Mouse (Mus musculus): Measurements from ENCODE around the gene Rc3h2. TPM values are rescaled to one million over a fixed set of nuclear protein-coding genes. Genes with fewer than 3 reads are reported as not detected.
A peak's percentile ranks its signal among the peaks of the same experiment; 100 is the strongest.

Rc3h2 gene
- total and polyA plus RNA-seq, 3 experiments, result 5.7 to 7.9 (median 6.2) TPM

DNA sequence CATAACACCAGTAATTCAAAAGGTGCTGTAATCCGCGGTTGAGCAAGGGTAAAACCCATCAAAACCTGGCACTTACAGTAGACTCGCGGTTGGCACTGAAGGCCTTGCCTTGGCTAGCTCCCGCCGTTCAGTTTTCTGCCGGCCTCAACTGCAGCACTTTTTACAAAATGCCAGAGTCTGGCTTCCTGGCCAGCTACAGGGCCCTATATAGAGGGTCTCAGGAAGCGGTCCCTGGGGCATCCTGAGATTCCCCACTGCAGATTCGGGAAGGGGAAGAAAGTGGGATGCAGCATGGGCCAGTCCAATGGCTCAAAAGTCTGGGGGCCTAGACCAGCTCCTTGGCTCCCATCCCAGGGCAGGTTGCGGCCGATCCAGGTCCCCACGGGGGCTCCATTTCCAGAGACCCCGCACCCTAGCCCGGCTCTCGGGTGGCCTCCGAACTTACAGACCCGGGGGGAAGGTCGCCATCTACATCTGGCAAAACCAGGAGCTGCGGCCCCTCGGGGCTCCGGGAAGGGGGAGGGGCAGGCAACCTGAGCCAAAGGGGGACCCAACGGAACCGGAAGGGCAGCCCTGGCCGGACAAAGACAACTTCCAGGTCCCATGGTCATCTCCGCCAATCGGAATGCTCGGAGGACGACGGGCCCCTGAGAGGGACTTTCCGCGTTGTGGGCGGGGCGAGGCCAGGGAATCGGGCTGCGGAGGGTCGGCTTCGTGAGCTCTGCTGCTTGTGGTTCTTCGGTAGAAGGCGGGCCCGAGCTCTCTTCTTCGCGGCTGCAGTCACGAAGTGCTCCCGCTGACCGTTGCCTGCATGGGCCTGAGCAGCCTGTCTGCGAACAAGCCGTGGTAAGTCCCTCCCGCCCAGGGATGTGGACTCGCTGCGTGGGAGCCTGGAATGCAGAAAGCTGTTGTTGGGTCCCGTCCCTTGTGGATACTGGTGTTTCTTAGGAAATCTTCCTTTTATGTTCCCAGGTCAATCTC lies 20.2 kb upstream of the Rc3h2 start, which contains the start of the genes Zbtb26, Zbtb6 and Rabgap1:
TSS of gene Zbtb26 (minus strand) at position 525 of the 981 bp plus-strand sequence.
TSS of gene Zbtb6 (minus strand) at position 561 of the 981 bp plus-strand sequence.
TSS of gene Rabgap1 (plus strand) at position 669 of the 981 bp plus-strand sequence.
- dilution Hi-C loops (cut with MboI; ENCODE audit: extremely low pct_ligation_motif_present, extremely low pct_unique_long_range_greater_than_20kb, low sequenced_read_pairs), result no loop called here
- H3K36me3 ChIP-seq (replicated peaks in 1 of 2; ENCODE audit: control insufficient read depth in 1 of 2, insufficient read depth in 1 of 2, low read length in 1 of 2), result peaks cover 0 to 25% of the 10 kb centered on the region in 2 experiments
- H3K4me1 ChIP-seq (ENCODE audit: control insufficient read depth in 1 of 2, insufficient read depth in 2 of 2), result peaks cover 2 to 32% of the 10 kb centered on the region in 2 experiments
- in situ Hi-C loops (cut with MboI; ENCODE audit: low pct_ligation_motif_present, low pct_unique_long_range_greater_than_20kb, low sequenced_read_pairs), result no loop called here
- peak within 1 kb of the TSS; percentile 91 to 99 (median 99) for H3K4me3 ChIP-seq (replicated peaks in 1 of 3; ENCODE audit: low read depth in 2 of 3, low read length in 2 of 3, poor library complexity in 1 of 3)
- no peaks in the 10 kb centered on the region for H3K27me3 ChIP-seq (replicated peaks)
- H3K79me2 ChIP-seq (replicated peaks; ENCODE audit: control insufficient read depth, extremely low read depth, insufficient read depth, poor library complexity, severe bottlenecking), result peaks cover 59% of the 10 kb centered on the region
- peak within 1 kb of the TSS; percentile 91 for H3K9ac ChIP-seq (ENCODE audit: insufficient read depth, low read depth)
- peak within 1 kb of the TSS; percentile 67; the same call in 1 of the 2 replicates for H3K4me2 ChIP-seq (ENCODE audit: insufficient read depth, low read depth, poor library complexity, severe bottlenecking)
- no peaks in the 10 kb centered on the region for H3K9me3 ChIP-seq (replicated peaks; ENCODE audit: low read length)
- peak within 1 kb of the TSS; percentile 96 for H3K27ac ChIP-seq (ENCODE audit: insufficient read depth, low read depth)
- peak; percentile 97 for DNase-seq (ENCODE audit: extremely low read depth)
- TF ChIP-seq NELFE (IDR thresholded peaks at IDR 0.05; ENCODE audit: low read depth, low read length) (peak; percentile 75), JUN (IDR thresholded peaks at IDR 0.05; ENCODE audit: insufficient read depth, low read depth, low read length) (no peak), MAFK (IDR thresholded peaks at IDR 0.05; ENCODE audit: insufficient replicate concordance, low read length) (0 out of 2 replicates have a peak, but pooled peaks have one; percentile 3), CTCF (conservative IDR thresholded peaks at IDR 0.05 in 1 of 2, IDR thresholded peaks at IDR 0.05 in 1 of 2; ENCODE audit: low read depth in 2 of 2, low read length in 2 of 2) (no peak), RCOR1 (conservative IDR thresholded peaks at IDR 0.05; ENCODE audit: low read depth, low read length) (peak; percentile 45; the same call in 1 of the 2 replicates), KAT2A (IDR thresholded peaks at IDR 0.05; ENCODE audit: insufficient replicate concordance, low read length) (peak; percentile 94; the same call in 1 of the 2 replicates), MAZ (IDR thresholded peaks at IDR 0.05; ENCODE audit: low read depth, low read length) (peak; percentile 81; the same call in 1 of the 2 replicates), MEF2A (IDR thresholded peaks at IDR 0.05; ENCODE audit: borderline replicate concordance, low read depth, low read length) (peak; percentile 65), BHLHE40 (IDR thresholded peaks at IDR 0.05; ENCODE audit: low read depth, low read length) (peak; percentile 14; the same call in 1 of the 2 replicates), E2F4 (IDR thresholded peaks at IDR 0.05; ENCODE audit: insufficient replicate concordance, low read depth, low read length) (no peak), SIN3A (IDR thresholded peaks at IDR 0.05; ENCODE audit: low read length) (peak; percentile 96), PAX5 (IDR thresholded peaks at IDR 0.05; ENCODE audit: low read length) (no peak), MXI1 (IDR thresholded peaks at IDR 0.05; ENCODE audit: low read depth, low read length) (peak; percentile 55), SMC3 (IDR thresholded peaks at IDR 0.05; ENCODE audit: low read depth, low read length) (no peak), MAX (IDR thresholded peaks at IDR 0.05; ENCODE audit: low read length) (peak; percentile 35), GABPA (IDR thresholded peaks at IDR 0.05; ENCODE audit: insufficient replicate concordance, low read depth, low read length) (peak; percentile 24; the same call in 1 of the 2 replicates), POLR2AphosphoS2 (IDR thresholded peaks at IDR 0.05; ENCODE audit: low read depth, low read length) (no peak; the same call in 1 of the 2 replicates), EP300 (IDR thresholded peaks at IDR 0.05; ENCODE audit: low read length) (no peak), TBP (conservative IDR thresholded peaks at IDR 0.05; ENCODE audit: low read depth, low read length) (0 out of 2 replicates have a peak, but pooled peaks have one; percentile 60), CHD1 (IDR thresholded peaks at IDR 0.05; ENCODE audit: low read depth, low read length) (no peak; the same call in 1 of the 2 replicates), ETS1 (conservative IDR thresholded peaks at IDR 0.05; ENCODE audit: low read depth, low read length) (peak; percentile 50), CHD2 (IDR thresholded peaks at IDR 0.05; ENCODE audit: low read length) (peak; percentile 97), JUND (conservative IDR thresholded peaks at IDR 0.05; ENCODE audit: low read depth, low read length) (no peak), ELF1 (IDR thresholded peaks at IDR 0.05; ENCODE audit: low read depth, low read length) (peak; percentile 92), HCFC1 (IDR thresholded peaks at IDR 0.05; ENCODE audit: low read depth, low read length) (peak; percentile 93), ZMIZ1 (IDR thresholded peaks at IDR 0.05; ENCODE audit: low read depth, low read length) (peak; percentile 67; the same call in 1 of the 2 replicates), ZKSCAN1 (IDR thresholded peaks at IDR 0.05; ENCODE audit: borderline replicate concordance, low read depth, low read length) (no peak), RAD21 (IDR thresholded peaks at IDR 0.05; ENCODE audit: low read depth, low read length) (no peak), USF2 (conservative IDR thresholded peaks at IDR 0.05; ENCODE audit: low read depth, low read length) (no peak), POLR2A (IDR thresholded peaks at IDR 0.05; ENCODE audit: low read depth, low read length) (peak; percentile 83), ZNF384 (IDR thresholded peaks at IDR 0.05; ENCODE audit: low read depth, low read length) (no peak), MYC (IDR thresholded peaks at IDR 0.05; ENCODE audit: low read depth, low read length) (no peak), NRF1 (IDR thresholded peaks at IDR 0.05; ENCODE audit: low read depth, low read length) (0 out of 2 replicates have a peak, but pooled peaks have one; percentile 25), ZC3H11A (IDR thresholded peaks at IDR 0.05; ENCODE audit: low read depth, low read length) (no peak), UBTF (IDR thresholded peaks at IDR 0.05; ENCODE audit: low read depth, low read length) (peak; percentile 99), USF1 (IDR thresholded peaks at IDR 0.05; ENCODE audit: low read depth, low read length) (peak; percentile 76), IRF4 (IDR thresholded peaks at IDR 0.05; ENCODE audit: low read depth, low read length) (peak; percentile 73)

Measured in CH12.LX (cell line).